Mouse (Mus musculus) forebrain, embryonic 12.5 days (tissue): ENCODE measurements at regions not wholly inside any gene's neighbourhood (a gene's known extent, or its start where the extent isn't known, plus 50 kb on each side); places are given as distances from the start of the nearest gene placed in this dataset.

Experiments
- ATAC-seq: fragments of 200-750 bp; cut with Nextera tagmentation; 2 replicates; pipeline ENCODE4 v1.8.0; 2017; ENCODE audit warnings: moderate TSS enrichment; ENCODE audit not compliant: low FRiP score
- H3K27ac ChIP-seq: fragments of 300-500 bp; sonication (generic); 2 replicates; pipeline ENCODE4 v1.5.1; 2016; ENCODE audit warnings: mild to moderate bottlenecking
- H3K27me3 ChIP-seq: fragments of 300-500 bp; sonication (generic); 2 replicates; pipeline ENCODE4 v1.6.1; 2016; ENCODE audit warnings: mild to moderate bottlenecking
- H3K36me3 ChIP-seq: fragments of 300-500 bp; sonication (generic); replicated peaks from 2 replicates; pipeline ENCODE4 v1.6.1; 2016; ENCODE audit warnings: mild to moderate bottlenecking
- H3K4me1 ChIP-seq: fragments of 300-500 bp; sonication (generic); 2 replicates; pipeline ENCODE4 v1.6.1; 2016
- H3K4me2 ChIP-seq: fragments of 300-500 bp; sonication (generic); 2 replicates; pipeline ENCODE4 v1.6.1; 2016; ENCODE audit warnings: mild to moderate bottlenecking, moderate library complexity
- H3K4me3 ChIP-seq: fragments of 300-500 bp; sonication (generic); replicated peaks from 2 replicates; pipeline ENCODE4 v1.5.1; 2016; ENCODE audit warnings: mild to moderate bottlenecking
- H3K9ac ChIP-seq: fragments of 300-500 bp; sonication (generic); 2 replicates; pipeline ENCODE4 v1.6.1; 2016; ENCODE audit warnings: mild to moderate bottlenecking
- H3K9me3 ChIP-seq: fragments of 300-500 bp; sonication (generic); 2 replicates; pipeline ENCODE4 v1.6.1; 2016
- WGBS: fragments of 180-500 bp; shearing (Covaris S2); methylation state at CpG from one replicate; pipeline ENCODE4 v1.1.7; 2016; 5-methylcytosine and 5-hydroxymethylcytosine counted together

GRCm38 (mm10) chr14:113431220-113431619 lies 116.8 kb downstream of the Tpm3-rs7 start:
- Histone ChIP-seq H3K4me3 (no peak overlapping the region), H3K4me2 (no peak overlapping the region), H3K27me3 (no peaks in the 10 kb centered on the region), H3K36me3 (no peaks in the 10 kb centered on the region), H3K27ac (no peak overlapping the region), H3K9ac (no peak overlapping the region), H3K4me1 (no peaks in the 10 kb centered on the region), H3K9me3 (no peaks in the 10 kb centered on the region)
- WGBS = 75% methylated on average over 4 of the region's 4 CpGs
- ATAC-seq = 0 out of 2 replicates have a peak, but pooled peaks have one; percentile 49

DNA sequence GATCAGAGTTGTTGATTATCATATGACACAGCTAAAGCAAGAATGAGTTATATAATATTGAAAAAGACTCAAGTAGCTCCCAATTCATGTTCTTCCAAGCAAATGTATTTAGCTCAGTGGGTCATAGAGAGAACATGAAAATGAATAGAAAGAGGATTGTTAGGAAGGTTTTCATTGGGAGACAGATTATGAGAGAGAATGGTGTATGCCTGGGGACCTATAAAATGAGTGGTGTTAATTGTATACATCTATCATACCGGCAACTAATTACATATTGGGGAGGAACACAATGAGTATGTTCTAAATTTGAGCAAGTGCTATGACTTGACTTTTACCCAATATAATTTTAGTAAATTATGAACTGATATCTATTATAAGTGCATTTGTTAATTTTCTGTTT lies 127.9 kb downstream of the Tpm3-rs7 start:
- Histone ChIP-seq H3K4me3 (no peak overlapping the region), H3K36me3 (no peaks in the 10 kb centered on the region), H3K9ac (no peak overlapping the region), H3K9me3 (no peaks in the 10 kb centered on the region), H3K4me2 (no peak overlapping the region), H3K27me3 (no peaks in the 10 kb centered on the region), H3K4me1 (no peaks in the 10 kb centered on the region), H3K27ac (no peak overlapping the region)
- WGBS = 93% methylated on average over 1 of the region's 1 CpGs
- no peak for ATAC-seq

- ATAC-seq = peak; percentile 68; the same call in 1 of the 2 replicates
- H3K36me3 ChIP-seq = no peaks in the 10 kb centered on the region
- H3K9me3 ChIP-seq = no peaks in the 10 kb centered on the region
- no peak overlapping the region for H3K27ac ChIP-seq
- H3K27me3 ChIP-seq = no peaks in the 10 kb centered on the region
- WGBS = 27% methylated on average over 1 of the region's 1 CpGs
- H3K4me2 ChIP-seq = no peak overlapping the region
- no peaks in the 10 kb centered on the region for H3K4me1 ChIP-seq
- no peak overlapping the region for H3K9ac ChIP-seq
- H3K4me3 ChIP-seq = no peak overlapping the region
Measured at GRCm38 (mm10) chr14:113454891-113455290, 140.5 kb downstream of the Tpm3-rs7 start.

- no peak for ATAC-seq
- Histone ChIP-seq H3K4me2 (no peak overlapping the region), H3K36me3 (no peaks in the 10 kb centered on the region), H3K4me3 (no peak overlapping the region), H3K27me3 (no peaks in the 10 kb centered on the region), H3K9ac (no peak overlapping the region), H3K9me3 (no peaks in the 10 kb centered on the region), H3K27ac (no peak overlapping the region), H3K4me1 (no peaks in the 10 kb centered on the region)
- WGBS = 88% methylated on average over 1 of the region's 1 CpGs
Measured at GRCm38 (mm10) chr14:113457514-113457913, 143.1 kb downstream of the Tpm3-rs7 start.

- WGBS = 56% methylated on average over 5 of the region's 5 CpGs
- ATAC-seq = peak; percentile 77; the same call in 1 of the 2 replicates
Measured at GRCm38 (mm10) chr14:113469072-113469471, 154.7 kb downstream of the Tpm3-rs7 start.

DNA sequence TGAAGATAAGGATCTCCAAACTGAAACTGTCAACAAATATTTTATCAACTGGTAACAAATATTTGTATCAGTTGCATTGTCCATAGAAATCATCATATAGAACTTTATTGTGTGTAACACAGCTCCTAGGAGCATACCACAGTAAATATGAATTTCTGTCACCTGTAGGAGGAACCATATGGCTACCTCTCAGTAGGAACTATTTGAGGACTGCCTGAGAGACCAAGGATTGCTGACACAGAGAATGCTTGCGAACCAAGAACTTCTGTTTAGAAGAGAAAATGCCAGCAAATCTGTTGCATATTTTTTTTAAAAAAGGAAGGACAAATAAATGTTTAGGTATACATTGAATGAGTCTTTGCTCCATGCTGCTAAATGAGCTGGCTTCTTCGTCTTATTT lies 155.6 kb downstream of the Tpm3-rs7 start:
- no peak overlapping the region for H3K9ac ChIP-seq
- H3K4me1 ChIP-seq = no peaks in the 10 kb centered on the region
- 84% methylated on average over 2 of the region's 2 CpGs for WGBS
- no peaks in the 10 kb centered on the region for H3K9me3 ChIP-seq
- no peaks in the 10 kb centered on the region for H3K36me3 ChIP-seq
- no peak overlapping the region for H3K4me3 ChIP-seq
- no peak overlapping the region for H3K4me2 ChIP-seq
- no peak overlapping the region for H3K27ac ChIP-seq
- H3K27me3 ChIP-seq = no peaks in the 10 kb centered on the region
- no peak for ATAC-seq

More at GRCm38 (mm10) chr14:113469072-113469471, 154.7 kb downstream of the Tpm3-rs7 start:
- Histone ChIP-seq H3K36me3 (no peaks in the 10 kb centered on the region), H3K9ac (no peak overlapping the region), H3K4me1 (no peaks in the 10 kb centered on the region), H3K27ac (no peak overlapping the region), H3K4me2 (no peak overlapping the region), H3K27me3 (no peaks in the 10 kb centered on the region), H3K4me3 (no peak overlapping the region), H3K9me3 (no peaks in the 10 kb centered on the region)

DNA sequence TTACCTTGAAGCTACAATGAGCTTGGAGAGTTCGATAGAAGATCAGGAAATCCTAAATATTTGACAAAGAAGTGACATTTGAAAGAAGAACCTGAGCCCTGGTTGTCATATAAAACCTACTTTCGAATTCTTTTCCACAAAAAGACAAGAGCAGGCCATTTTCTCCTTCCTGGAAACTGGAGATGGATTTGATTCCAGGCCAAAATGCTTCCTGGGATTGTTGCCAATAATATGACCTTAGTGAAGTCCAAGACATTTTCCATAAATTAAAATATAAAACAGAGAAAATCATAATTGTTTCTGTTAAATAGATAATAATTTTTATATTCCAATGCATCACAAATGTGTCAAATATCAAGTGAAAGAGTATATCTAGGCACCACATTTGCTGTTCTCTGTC lies 172.2 kb downstream of the Tpm3-rs7 start:
- no peak for ATAC-seq
- WGBS = 88% methylated on average over 2 of the region's 2 CpGs
- no peaks in the 10 kb centered on the region for H3K27me3 ChIP-seq
- no peaks in the 10 kb centered on the region for H3K4me1 ChIP-seq
- no peak overlapping the region for H3K4me3 ChIP-seq
- no peak overlapping the region for H3K4me2 ChIP-seq
- H3K27ac ChIP-seq = no peak overlapping the region
- no peaks in the 10 kb centered on the region for H3K9me3 ChIP-seq
- no peak overlapping the region for H3K9ac ChIP-seq
- H3K36me3 ChIP-seq = no peaks in the 10 kb centered on the region

DNA sequence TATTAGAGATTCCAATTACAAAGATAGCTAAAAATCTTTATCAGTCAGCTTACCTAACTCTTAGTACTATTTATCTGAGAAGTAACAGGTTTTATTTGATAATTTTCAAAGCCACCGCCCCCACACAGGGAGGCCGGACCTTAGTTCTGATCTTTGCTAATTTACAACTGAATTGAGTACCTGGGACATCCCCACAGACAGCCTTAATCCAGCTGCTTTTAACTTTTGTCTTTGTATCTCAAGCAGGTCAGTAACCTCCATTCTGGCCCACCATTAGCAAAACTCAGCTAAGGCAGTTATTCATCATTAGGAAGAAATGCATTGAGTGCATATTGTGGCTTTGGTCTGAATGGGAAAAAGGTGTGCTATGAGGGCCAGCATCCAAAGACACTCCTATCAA lies 189.4 kb downstream of the Tpm3-rs7 start:
- Histone ChIP-seq H3K4me3 (no peak overlapping the region), H3K9ac (no peak overlapping the region), H3K36me3 (no peaks in the 10 kb centered on the region), H3K4me2 (no peak overlapping the region), H3K9me3 (no peaks in the 10 kb centered on the region), H3K27ac (no peak overlapping the region), H3K27me3 (no peaks in the 10 kb centered on the region), H3K4me1 (no peaks in the 10 kb centered on the region)
- ATAC-seq = no peak
- WGBS = 95% methylated on average over 2 of the region's 2 CpGs
